Mouse (Mus musculus) neural tube, embryonic 13.5 days (tissue): ENCODE measurements around the gene Mrrf. TPM values are rescaled to one million over a fixed set of nuclear protein-coding genes. Genes with fewer than 3 reads are reported as not detected.

Experiments used
- ATAC-seq: fragments of 200-750 bp; cut with Nextera tagmentation; 2 replicates; pipeline ENCODE4 v1.8.0; 2017; ENCODE audit warnings: low read depth, mild to moderate bottlenecking, moderate TSS enrichment, moderate library complexity
- H3K27ac ChIP-seq: fragments of 300-500 bp; sonication (generic); replicated peaks from 2 replicates; pipeline ENCODE4 v1.5.1; 2015; ENCODE audit warnings: moderate library complexity, mild to moderate bottlenecking, inconsistent platforms
- H3K27me3 ChIP-seq: fragments of 300-500 bp; sonication (generic); 2 replicates; pipeline ENCODE4 v1.6.1; 2015; ENCODE audit warnings: mild to moderate bottlenecking, inconsistent platforms
- H3K36me3 ChIP-seq: fragments of 300-500 bp; sonication (generic); 2 replicates; pipeline ENCODE4 v1.6.1; 2015; ENCODE audit warnings: mild to moderate bottlenecking, inconsistent platforms
- H3K4me1 ChIP-seq: fragments of 300-500 bp; sonication (generic); replicated peaks from 2 replicates; pipeline ENCODE4 v1.6.1; 2015; ENCODE audit warnings: inconsistent platforms
- H3K4me2 ChIP-seq: fragments of 300-500 bp; sonication (generic); 2 replicates; pipeline ENCODE4 v1.6.1; 2015; ENCODE audit warnings: inconsistent platforms, mild to moderate bottlenecking, moderate library complexity
- H3K4me3 ChIP-seq: fragments of 300-500 bp; sonication (generic); 2 replicates; pipeline ENCODE4 v1.5.1; 2015; ENCODE audit warnings: mild to moderate bottlenecking, inconsistent platforms
- H3K9ac ChIP-seq: fragments of 300-500 bp; sonication (generic); 2 replicates; pipeline ENCODE4 v1.6.1; 2015; ENCODE audit warnings: moderate library complexity, mild to moderate bottlenecking, inconsistent platforms
- H3K9me3 ChIP-seq: fragments of 300-500 bp; sonication (generic); 2 replicates; pipeline ENCODE4 v1.6.1; 2016; ENCODE audit warnings: inconsistent platforms
- WGBS: fragments of 180-500 bp; shearing (Covaris S2); methylation state at CpG from one replicate; pipeline ENCODE4 v1.1.7; 2015; 5-methylcytosine and 5-hydroxymethylcytosine counted together
- polyA plus RNA-seq: library from polyadenylated mRNA; unstranded; fragments of >200 nt; fragmentation: Nextera tagmentation; extraction: Ambion mirVana; gene quantifications from 2 replicates; pipeline ENCODE4 v1.2.1, GENCODE M21; 2015

The Mrrf gene
- polyA plus RNA-seq, result 30.7 and 33.7 TPM in 2 replicates

DNA sequence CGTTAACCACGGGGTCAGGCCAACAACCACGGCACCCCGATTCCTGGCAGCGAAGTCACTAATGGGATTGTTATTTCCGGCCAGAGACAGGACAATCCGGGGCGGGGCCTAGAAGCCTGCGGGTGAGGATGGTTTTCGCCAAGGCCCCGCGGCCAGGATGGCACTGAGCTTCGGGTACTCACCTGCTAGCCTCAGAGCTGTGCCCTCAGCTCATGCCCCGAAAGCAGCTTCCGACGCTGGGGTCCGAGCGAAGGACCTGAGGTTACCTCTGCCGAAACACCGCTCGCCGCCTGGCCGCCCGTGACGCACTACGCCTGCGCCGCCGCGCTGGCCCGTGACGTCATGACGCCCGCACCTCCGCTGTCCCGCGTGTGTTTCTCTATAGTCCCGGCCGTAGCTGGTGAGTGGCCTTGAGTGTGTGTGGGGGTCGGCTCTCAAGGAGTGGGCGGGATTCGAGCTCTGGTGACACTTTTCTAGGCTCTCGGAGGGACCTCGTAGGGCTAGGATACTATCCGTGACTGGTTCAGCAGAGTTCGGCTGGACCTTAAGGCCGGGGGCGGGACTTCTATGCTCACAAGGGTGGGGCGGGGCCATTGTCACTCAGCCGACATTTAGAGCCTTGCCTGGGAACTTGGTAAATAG, at the start of gene Mrrf, which contains the start of gene Rbm18:
TSS of gene Mrrf (plus strand) at position 90 of the 642 bp plus-strand sequence.
TSS of gene Rbm18 (minus strand) at position 474 of the 642 bp plus-strand sequence.
- WGBS, result under 1% methylated on average over 50 of the region's 50 CpGs
- peaks cover 25% of the 10 kb centered on the region for H3K4me1 ChIP-seq

DNA sequence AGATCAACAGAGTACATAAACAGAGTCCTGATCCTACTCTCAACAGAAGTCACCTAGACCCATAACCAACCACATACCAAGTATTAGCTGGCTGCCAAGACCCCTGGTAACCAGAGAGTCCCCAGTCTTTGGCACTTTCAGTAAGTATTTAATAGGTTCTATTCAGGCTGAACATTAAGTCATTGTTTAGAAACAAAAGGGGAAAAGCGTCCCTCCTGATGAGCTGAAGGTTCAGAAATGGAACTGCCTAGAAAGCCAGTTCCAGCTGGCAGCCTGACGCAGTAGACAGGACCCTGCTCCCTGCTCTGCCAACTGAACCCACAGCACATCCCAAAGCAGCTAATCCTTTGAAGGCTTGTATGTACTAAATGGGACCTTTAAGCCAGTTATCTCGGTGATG, 47.0 kb upstream of the Mrrf start:
- no peak overlapping the region for H3K27ac ChIP-seq
- H3K4me2 ChIP-seq, result no peak overlapping the region
- H3K4me1 ChIP-seq, result peaks cover 14% of the 10 kb centered on the region
- no peak for ATAC-seq
- H3K9me3 ChIP-seq, result no peaks in the 10 kb centered on the region
- H3K27me3 ChIP-seq, result peaks cover 86% of the 10 kb centered on the region
- no peaks in the 10 kb centered on the region for H3K36me3 ChIP-seq
- H3K4me3 ChIP-seq, result no peak overlapping the region
- WGBS, result 38% methylated on average over 3 of the region's 3 CpGs
- H3K9ac ChIP-seq, result no peak overlapping the region

More for the DNA sequence above, at the start of gene Mrrf, which contains the start of gene Rbm18:
- peak; percentile 99 for ATAC-seq
- peak within 1 kb of the TSS; percentile 83 for H3K4me2 ChIP-seq
- peaks cover 32% of the 10 kb centered on the region for H3K36me3 ChIP-seq
- H3K9me3 ChIP-seq, result no peaks in the 10 kb centered on the region
- peak within 1 kb of the TSS; percentile 78 for H3K4me3 ChIP-seq
- no peaks in the 10 kb centered on the region for H3K27me3 ChIP-seq
- H3K9ac ChIP-seq, result peak within 1 kb of the TSS; percentile 84
- peak within 1 kb of the TSS; percentile 88 for H3K27ac ChIP-seq

DNA sequence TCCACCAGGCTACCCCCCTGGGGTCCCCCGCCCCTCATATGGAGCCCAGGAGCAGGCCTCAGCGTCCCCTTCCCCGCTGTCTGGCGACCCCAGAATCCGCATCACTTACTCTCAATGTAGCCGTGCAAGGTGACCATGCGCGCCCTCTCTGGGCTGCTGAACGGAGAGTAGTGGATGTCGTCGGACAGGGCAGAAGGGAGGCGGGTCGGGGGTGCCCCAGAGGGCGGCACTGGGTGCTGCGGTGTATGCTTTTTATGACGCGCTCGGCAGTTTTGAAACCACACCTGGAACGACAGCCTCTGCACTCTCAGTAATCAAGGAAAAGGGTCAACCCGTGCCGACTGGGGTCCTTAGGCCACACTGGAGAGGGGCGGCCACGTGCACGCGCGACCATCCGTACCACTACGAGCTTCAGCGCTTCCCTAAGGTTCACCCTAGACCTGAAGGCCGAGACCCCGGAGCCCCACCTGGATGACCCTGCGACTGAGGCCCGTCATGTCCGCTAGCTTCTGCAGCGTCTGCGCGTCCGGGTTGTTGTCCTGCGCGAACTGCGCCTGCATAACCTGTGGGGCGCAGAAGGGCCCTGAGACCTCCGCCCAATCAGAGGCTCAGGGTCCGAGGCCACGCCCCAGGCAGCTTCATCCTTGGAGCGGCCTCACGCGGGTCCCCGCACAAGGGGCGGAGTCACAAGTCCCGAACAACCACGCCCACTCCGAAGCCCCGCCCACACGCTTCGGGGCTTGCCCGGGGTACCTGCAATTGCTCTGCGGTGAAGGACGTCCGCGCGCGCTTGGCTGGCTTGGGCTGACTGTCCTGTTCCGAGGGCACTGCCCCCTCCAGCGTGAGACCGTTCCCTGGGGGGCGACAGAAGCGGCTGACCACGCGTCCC, 45.1 kb upstream of the Mrrf start:
- H3K4me1 ChIP-seq, result peaks cover 14% of the 10 kb centered on the region

DNA sequence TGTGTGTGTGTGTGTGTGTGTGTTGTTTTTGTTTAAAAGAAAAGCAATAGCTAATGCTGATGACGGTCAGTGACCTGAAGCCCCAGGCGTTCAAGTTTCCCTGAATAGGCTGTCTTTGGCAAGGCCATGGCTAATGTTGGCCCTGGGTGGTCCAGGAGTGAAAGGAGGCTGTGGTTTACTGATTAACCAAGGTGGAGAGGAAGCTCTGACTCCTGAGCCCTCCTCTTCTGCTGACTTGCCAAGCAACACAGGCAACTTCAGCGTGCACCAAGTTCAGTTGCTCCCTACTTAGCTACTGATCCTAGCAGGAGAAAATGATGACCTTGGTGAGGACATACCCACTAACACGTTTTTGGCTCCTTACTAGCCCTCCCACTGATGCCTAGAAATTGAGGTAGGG, 43.4 kb upstream of the Mrrf start:
- Histone ChIP-seq H3K9me3 (no peaks in the 10 kb centered on the region), H3K4me2 (no peak overlapping the region), H3K4me1 (peaks cover 14% of the 10 kb centered on the region), H3K36me3 (no peaks in the 10 kb centered on the region), H3K4me3 (no peak overlapping the region), H3K27me3 (peaks cover 100% of the 10 kb centered on the region), H3K27ac (no peak overlapping the region), H3K9ac (no peak overlapping the region)
- no peak for ATAC-seq
- WGBS, result 3% methylated on average over 4 of the region's 4 CpGs

More for the DNA sequence above, 45.1 kb upstream of the Mrrf start:
- Histone ChIP-seq H3K36me3 (no peaks in the 10 kb centered on the region), H3K4me2 (peak overlapping the region; percentile 64), H3K27me3 (peaks cover 100% of the 10 kb centered on the region), H3K9ac (0 out of 2 replicates have a peak overlapping the region, but pooled peaks have one; percentile 8), H3K27ac (no peak overlapping the region), H3K4me3 (peak overlapping the region; percentile 38), H3K9me3 (no peaks in the 10 kb centered on the region)
- peak; percentile 79 for ATAC-seq
- WGBS, result 2% methylated on average over 70 of the region's 70 CpGs

DNA sequence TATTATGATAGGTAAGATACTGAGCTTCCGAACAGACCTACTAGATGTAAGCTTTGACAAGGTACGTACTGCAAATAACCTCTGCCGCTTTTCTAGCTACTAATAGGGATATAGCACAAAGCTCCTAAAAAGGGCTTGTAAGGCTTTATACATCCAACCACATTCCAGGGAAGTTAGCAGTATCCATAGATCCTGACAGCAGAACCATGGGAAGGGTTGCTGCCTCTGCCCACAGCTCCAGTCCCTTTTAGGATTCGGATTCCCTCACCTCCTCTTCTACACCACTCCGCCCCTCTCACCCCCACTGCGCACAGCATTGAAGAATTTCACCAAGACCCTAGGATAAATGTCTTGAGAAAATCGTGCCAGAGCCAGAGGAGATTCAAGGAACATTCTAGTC, 42.9 kb upstream of the Mrrf start:
- H3K4me2 ChIP-seq, result no peak overlapping the region
- peaks cover 14% of the 10 kb centered on the region for H3K4me1 ChIP-seq
- H3K9me3 ChIP-seq, result no peaks in the 10 kb centered on the region
- peaks cover 100% of the 10 kb centered on the region for H3K27me3 ChIP-seq
- H3K36me3 ChIP-seq, result no peaks in the 10 kb centered on the region
- H3K4me3 ChIP-seq, result no peak overlapping the region
- WGBS, result 19% methylated on average over 7 of the region's 7 CpGs
- H3K9ac ChIP-seq, result no peak overlapping the region
- no peak overlapping the region for H3K27ac ChIP-seq
- no peak for ATAC-seq

DNA sequence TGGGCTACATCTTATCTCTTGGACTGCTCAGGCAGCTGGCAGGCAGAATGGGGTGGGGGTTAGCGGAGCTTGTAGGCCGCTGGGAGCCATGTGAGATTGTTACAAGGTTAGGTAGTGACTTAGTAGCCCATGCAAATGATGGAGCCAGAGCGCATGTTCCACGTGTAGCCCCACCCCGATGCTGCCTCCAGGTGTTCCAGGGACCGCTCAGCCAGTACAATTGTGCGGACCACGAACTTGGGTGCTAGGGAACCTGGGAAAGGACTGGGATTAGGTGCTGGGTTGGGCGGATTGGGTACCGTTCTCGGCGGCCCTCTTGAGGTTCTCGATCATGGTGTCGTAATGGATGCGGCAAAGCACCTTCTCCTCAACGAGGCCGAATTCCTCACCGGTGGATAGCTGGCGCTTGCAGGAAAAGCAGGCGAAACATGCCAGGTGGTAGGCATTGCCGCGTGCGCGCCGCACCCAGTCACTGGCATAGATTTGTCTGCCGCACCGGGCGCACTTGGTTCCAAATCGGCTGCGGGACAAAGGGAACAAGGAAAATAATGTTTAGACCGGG, 42.2 kb upstream of the Mrrf start:
- 4% methylated on average over 31 of the region's 31 CpGs for WGBS
- no peak overlapping the region for H3K4me2 ChIP-seq
- no peak overlapping the region for H3K9ac ChIP-seq
- H3K4me1 ChIP-seq, result peaks cover 14% of the 10 kb centered on the region
- H3K4me3 ChIP-seq, result no peak overlapping the region
- ATAC-seq, result no peak
- H3K27ac ChIP-seq, result no peak overlapping the region
- H3K27me3 ChIP-seq, result peaks cover 100% of the 10 kb centered on the region
- H3K9me3 ChIP-seq, result no peaks in the 10 kb centered on the region
- no peaks in the 10 kb centered on the region for H3K36me3 ChIP-seq

DNA sequence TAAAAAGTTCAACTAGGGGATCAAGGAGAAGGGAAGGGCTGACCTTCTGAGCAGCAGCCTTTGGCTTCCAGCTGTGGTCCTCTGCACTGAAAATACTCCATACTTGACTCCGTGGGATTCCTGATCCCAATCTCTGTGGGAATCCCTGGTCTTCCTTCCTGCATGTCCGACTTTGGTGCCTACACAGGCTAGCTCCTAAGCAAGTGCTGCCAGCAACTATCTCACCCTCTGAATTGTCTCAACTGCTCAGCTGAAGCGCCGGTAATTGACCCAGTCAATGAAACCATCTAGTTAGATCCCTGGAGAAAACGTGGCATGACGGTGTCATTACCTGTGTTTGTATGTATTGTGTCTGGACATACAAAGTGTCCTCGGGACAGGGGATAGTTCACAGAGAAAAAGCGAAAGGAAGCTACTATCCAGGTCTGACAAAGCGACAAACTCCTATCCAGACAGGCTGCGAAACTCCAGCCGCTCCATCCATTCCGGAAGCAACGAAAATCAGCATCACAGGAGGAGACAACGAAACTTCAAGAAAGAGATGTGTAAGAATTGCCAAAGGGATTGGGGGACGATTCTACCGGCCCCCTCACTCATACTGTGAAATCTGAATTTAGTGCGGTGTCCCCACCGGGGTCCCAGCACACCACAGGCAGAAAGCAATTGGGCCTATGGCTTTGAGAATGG, 38.9 kb upstream of the Mrrf start:
- no peak overlapping the region for H3K9ac ChIP-seq
- no peak overlapping the region for H3K27ac ChIP-seq
- no peak overlapping the region for H3K4me3 ChIP-seq
- peaks cover 1% of the 10 kb centered on the region; the same call in 1 of the 2 replicates for H3K4me1 ChIP-seq
- H3K9me3 ChIP-seq, result no peaks in the 10 kb centered on the region
- H3K36me3 ChIP-seq, result no peaks in the 10 kb centered on the region
- no peak overlapping the region for H3K4me2 ChIP-seq
- H3K27me3 ChIP-seq, result peaks cover 100% of the 10 kb centered on the region
- no peak for ATAC-seq
- 3% methylated on average over 18 of the region's 18 CpGs for WGBS

DNA sequence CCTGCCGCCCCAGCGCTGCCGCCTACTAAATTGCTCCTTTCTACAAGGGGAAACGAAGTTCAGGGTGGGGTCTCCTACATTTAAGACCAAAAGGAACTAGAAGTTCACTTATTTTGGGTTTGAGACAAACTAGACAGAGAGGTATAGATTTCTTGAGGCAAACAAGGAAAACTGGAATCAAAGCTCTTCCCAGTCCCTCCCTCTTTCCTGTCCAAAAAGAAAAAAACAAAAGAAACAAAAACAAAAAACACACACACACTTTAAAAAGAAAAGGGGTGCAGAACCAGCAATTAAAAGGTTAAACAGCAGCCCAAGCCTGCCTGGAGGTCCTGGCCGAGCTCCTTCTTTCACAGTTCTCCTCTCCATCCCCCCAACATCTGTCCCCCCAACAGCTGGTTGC, 38.2 kb upstream of the Mrrf start:
- Histone ChIP-seq H3K36me3 (no peaks in the 10 kb centered on the region), H3K27ac (no peak overlapping the region), H3K27me3 (peaks cover 100% of the 10 kb centered on the region), H3K4me2 (no peak overlapping the region), H3K4me3 (no peak overlapping the region), H3K4me1 (peaks cover 9% of the 10 kb centered on the region), H3K9ac (no peak overlapping the region), H3K9me3 (no peaks in the 10 kb centered on the region)
- 4% methylated on average over 5 of the region's 5 CpGs for WGBS
- no peak for ATAC-seq

DNA sequence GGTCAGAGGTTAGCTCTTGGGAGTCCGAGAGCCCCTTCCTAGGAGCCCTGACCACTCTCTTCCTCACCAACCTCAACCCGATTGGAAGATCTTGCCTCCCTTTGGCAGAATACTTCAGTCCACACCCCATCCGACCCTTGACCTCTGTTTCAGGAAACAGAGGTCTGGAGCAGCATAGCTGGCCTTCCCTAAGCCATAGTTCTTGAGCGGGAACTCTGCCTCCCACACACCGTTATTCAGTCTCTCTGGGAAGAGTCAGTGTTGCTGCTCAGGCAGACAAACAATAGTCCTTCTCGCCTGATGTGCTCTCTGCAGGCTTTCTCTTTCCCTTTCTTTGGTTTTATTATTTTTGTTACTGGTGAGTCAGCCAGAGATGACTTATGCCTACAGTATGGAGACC, 36.5 kb upstream of the Mrrf start:
- H3K27me3 ChIP-seq, result peaks cover 100% of the 10 kb centered on the region
- 2% methylated on average over 6 of the region's 6 CpGs for WGBS
- no peak for ATAC-seq

DNA sequence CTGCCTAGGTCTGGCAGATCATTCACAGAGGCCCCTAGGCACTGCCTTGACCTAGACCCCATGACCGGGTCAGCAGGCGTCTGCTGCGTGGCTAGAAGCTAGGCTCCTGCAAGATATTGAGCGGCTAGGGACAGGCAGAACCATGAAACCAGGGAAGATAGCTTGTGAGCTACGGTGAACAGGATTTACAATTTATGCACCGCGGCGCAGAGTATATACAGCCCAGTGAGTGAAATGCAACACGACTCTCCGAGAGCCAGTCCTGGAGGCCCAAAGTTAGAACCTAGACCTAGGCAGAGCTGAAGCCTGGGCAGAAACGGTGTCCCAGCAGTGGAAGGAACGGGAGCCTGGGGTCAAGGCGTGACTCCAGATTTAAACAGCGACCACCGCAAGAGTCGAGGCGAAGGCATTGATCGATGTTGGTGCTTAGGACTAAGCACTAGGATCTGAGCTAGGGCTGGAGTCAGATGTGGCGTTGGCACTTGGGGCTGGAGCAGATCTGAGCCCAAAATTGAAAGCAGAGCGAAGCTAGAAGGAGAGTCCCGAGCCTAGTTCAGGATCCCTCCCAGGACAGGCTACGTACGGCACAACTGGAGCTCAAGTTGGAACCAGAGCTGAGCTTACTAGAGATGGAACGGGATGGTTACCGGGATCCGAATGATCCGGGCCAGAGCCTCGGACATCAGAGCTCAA, 34.2 kb upstream of the Mrrf start:
- 3% methylated on average over 28 of the region's 28 CpGs for WGBS
- peak overlapping the region; percentile 25 for H3K4me2 ChIP-seq
- no peak overlapping the region for H3K9ac ChIP-seq

More for the DNA sequence above, 36.5 kb upstream of the Mrrf start:
- Histone ChIP-seq H3K9me3 (no peaks in the 10 kb centered on the region), H3K4me2 (no peak overlapping the region), H3K4me3 (no peak overlapping the region), H3K4me1 (peaks cover 26% of the 10 kb centered on the region), H3K9ac (no peak overlapping the region), H3K27ac (no peak overlapping the region), H3K36me3 (no peaks in the 10 kb centered on the region)

DNA sequence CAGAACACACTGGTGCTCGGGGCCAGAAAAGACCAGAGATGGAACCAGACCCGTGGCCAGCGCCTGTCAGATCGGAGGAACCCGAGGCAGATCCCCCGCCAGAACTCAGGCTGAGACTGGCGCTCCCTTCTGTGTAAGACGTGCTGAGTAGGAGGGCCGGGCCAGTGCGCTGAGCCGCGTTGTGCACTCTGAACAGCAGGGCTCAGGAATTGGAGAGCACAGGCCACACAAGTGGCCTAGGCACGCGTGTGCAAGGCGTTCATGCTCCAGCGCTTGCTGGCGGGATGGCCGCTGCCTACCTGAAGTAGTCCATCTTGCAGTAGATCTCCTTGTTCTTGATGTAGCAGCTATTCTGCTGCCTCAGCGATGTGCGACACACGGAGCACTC, 33.6 kb upstream of the Mrrf start:
- Histone ChIP-seq H3K4me3 (peak overlapping the region; percentile 35; the same call in 1 of the 2 replicates), H3K9ac (no peak overlapping the region), H3K4me2 (peak overlapping the region; percentile 25), H3K27ac (no peak overlapping the region), H3K4me1 (peaks cover 36% of the 10 kb centered on the region), H3K9me3 (no peaks in the 10 kb centered on the region), H3K36me3 (no peaks in the 10 kb centered on the region), H3K27me3 (peaks cover 100% of the 10 kb centered on the region)
- no peak for ATAC-seq
- 1% methylated on average over 21 of the region's 21 CpGs for WGBS

More for the DNA sequence above, 34.2 kb upstream of the Mrrf start:
- Histone ChIP-seq H3K4me3 (peak overlapping the region; percentile 35; the same call in 1 of the 2 replicates), H3K4me1 (peaks cover 36% of the 10 kb centered on the region), H3K27ac (no peak overlapping the region), H3K9me3 (no peaks in the 10 kb centered on the region), H3K27me3 (peaks cover 100% of the 10 kb centered on the region), H3K36me3 (no peaks in the 10 kb centered on the region)
- ATAC-seq, result no peak
